In the genomic region with DNA sequence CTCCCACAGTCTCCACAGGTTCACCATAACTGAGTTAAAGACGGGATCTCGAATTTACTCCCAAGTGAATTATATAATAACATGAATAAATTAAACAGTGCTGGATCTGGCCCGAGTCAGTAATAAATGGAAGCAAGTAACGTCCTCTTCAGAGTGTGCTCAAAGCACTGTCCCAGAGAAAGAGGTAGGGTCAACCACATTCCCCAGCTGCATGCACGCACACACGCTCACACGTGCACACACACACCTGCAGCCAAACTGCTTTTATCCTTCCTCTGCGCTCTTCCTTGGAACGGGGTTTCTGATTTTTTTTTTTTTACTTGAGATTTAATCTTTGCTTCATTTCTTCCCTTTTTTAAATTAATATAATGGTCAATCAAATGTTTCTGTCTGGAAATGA, we compare ENCODE assay signal across 18 mouse cellular contexts.
DNase-seq lines count a peak whose midpoint lies in the region; ATAC-seq and TF ChIP-seq lines count a peak whose summit lies in the region.
"Had no signal": no experiment of that assay in that cellular context is flagged by ENCODE, and none has a peak within 500 bp of the region (broad histone marks: within the 10 kb centered on the region; RNA-seq: fewer than 3 reads in every experiment).

No protein-coding gene starts in this region.

- H3K9me3 ChIP-seq in midbrain, postnatal 0 days (ENCODE audit: low read length) = no peaks in the 10 kb centered on the region
- no peaks in the 10 kb centered on the region for H3K9me3 ChIP-seq in midbrain, embryonic 15.5 days
- H3K9me3 ChIP-seq: embryonic facial prominence, embryonic 10.5 days; embryonic facial prominence, embryonic 12.5 days; forebrain, embryonic 13.5 days; forebrain, embryonic 15.5 days had no signal

- H3K9ac ChIP-seq in midbrain, postnatal 0 days (replicated peaks; ENCODE audit: low read length, poor library complexity, severe bottlenecking) = no peak overlapping the region
- no peak overlapping the region for H3K9ac ChIP-seq in midbrain, embryonic 15.5 days
- H3K9ac ChIP-seq: embryonic facial prominence, embryonic 12.5 days; forebrain, embryonic 13.5 days; forebrain, embryonic 15.5 days had no signal

- H3K4me1 ChIP-seq in thymus, adult 2 months (replicated peaks; ENCODE audit: control insufficient read depth, insufficient read depth, low read length) = peaks cover 52% of the 10 kb centered on the region
- no peaks in the 10 kb centered on the region for H3K4me1 ChIP-seq in midbrain, postnatal 0 days (ENCODE audit: insufficient read depth, low read length)
- H3K4me1 ChIP-seq in midbrain, embryonic 15.5 days = no peaks in the 10 kb centered on the region
- H3K4me1 ChIP-seq: forebrain, embryonic 15.5 days had no signal

- H3K4me3 ChIP-seq in thymus, adult 2 months (ENCODE audit: control insufficient read depth, insufficient read depth, low read length) = no peak overlapping the region
- no peak overlapping the region for H3K4me3 ChIP-seq in midbrain, postnatal 0 days (ENCODE audit: low read depth, low read length)
- no peak overlapping the region for H3K4me3 ChIP-seq in midbrain, embryonic 15.5 days
- H3K4me3 ChIP-seq: embryonic facial prominence, embryonic 10.5 days; embryonic facial prominence, embryonic 12.5 days; forebrain, embryonic 13.5 days; forebrain, embryonic 15.5 days had no signal

- TF ChIP-seq POLR2A in thymus, adult 2 months (IDR thresholded peaks at IDR 0.05; ENCODE audit: control insufficient read depth, extremely low read depth, insufficient read depth, low read length, poor library complexity) = no peak

- no peaks in the 10 kb centered on the region for H3K27me3 ChIP-seq in thymus, adult 2 months (ENCODE audit: control insufficient read depth, insufficient read depth, low read length)
- no peaks in the 10 kb centered on the region; the same call in 1 of the 2 replicates for H3K27me3 ChIP-seq in midbrain, postnatal 0 days (ENCODE audit: insufficient read depth, low read length)
- no peaks in the 10 kb centered on the region for H3K27me3 ChIP-seq in midbrain, embryonic 15.5 days (replicated peaks)
- H3K27me3 ChIP-seq: embryonic facial prominence, embryonic 12.5 days; forebrain, embryonic 15.5 days had no signal

- no peak for ATAC-seq in midbrain, postnatal 0 days (ENCODE audit: low FRiP score)
- ATAC-seq in midbrain, embryonic 15.5 days (replicated peaks) = no peak
- ATAC-seq: forebrain, embryonic 13.5 days; forebrain, embryonic 15.5 days had no signal

- no peak for TF ChIP-seq CTCF in thymus, adult 2 months (IDR thresholded peaks at IDR 0.05; ENCODE audit: borderline replicate concordance, control insufficient read depth, extremely low read depth, insufficient read depth, low read length, poor library complexity)
- TF ChIP-seq CTCF in midbrain, postnatal 0 days (IDR thresholded peaks at IDR 0.05) = no peak

- no peak overlapping the region for H3K4me2 ChIP-seq in midbrain, postnatal 0 days (ENCODE audit: low read depth, low read length, poor library complexity, severe bottlenecking)
- H3K4me2 ChIP-seq in midbrain, embryonic 15.5 days = no peak overlapping the region
- H3K4me2 ChIP-seq: embryonic facial prominence, embryonic 12.5 days; forebrain, embryonic 13.5 days; forebrain, embryonic 15.5 days had no signal

- 23% methylated on average over 9 of the region's 9 CpGs for WGBS in thymus, adult 2 months
- WGBS in midbrain, postnatal 0 days = 82% methylated on average over 9 of the region's 9 CpGs
- 86% methylated on average over 9 of the region's 9 CpGs for WGBS in midbrain, embryonic 15.5 days

- peak overlapping the region; percentile 100 for H3K27ac ChIP-seq in thymus, adult 2 months (ENCODE audit: control insufficient read depth, insufficient read depth, low read length)
- H3K27ac ChIP-seq in midbrain, postnatal 0 days (ENCODE audit: low read depth, low read length) = no peak overlapping the region
- H3K27ac ChIP-seq in midbrain, embryonic 15.5 days = no peak overlapping the region
- H3K27ac ChIP-seq: embryonic facial prominence, embryonic 10.5 days; embryonic facial prominence, embryonic 12.5 days; forebrain, embryonic 13.5 days; forebrain, embryonic 15.5 days had no signal

- DNase-seq in thymus, adult 2 months = peak; percentile 48
- DNase-seq in thymus, postnatal 10 days (ENCODE audit: low spot score in 2 of 2) = no peak
- peak; percentile 66 for DNase-seq in thymus, postnatal 14 days
- peak; percentile 62 for DNase-seq in thymus, postnatal 25 days
- DNase-seq in thymus, postnatal 4 days = peak; percentile 49
- no peak for DNase-seq in midbrain, postnatal 0 days (ENCODE audit: low spot score)
- DNase-seq: adrenal gland, adult 2 months; adrenal gland, postnatal 10 days; adrenal gland, postnatal 25 days; cerebellum, adult 11 months; cerebellum, adult 18-20 months; cerebellum, adult 8-10 months; cerebellum, adult 9-11 months had no signal

- H3K36me3 ChIP-seq in thymus, adult 2 months (ENCODE audit: control insufficient read depth, insufficient read depth, low read length) = no peaks in the 10 kb centered on the region
- H3K36me3 ChIP-seq in midbrain, postnatal 0 days (ENCODE audit: insufficient read depth, low read length) = no peaks in the 10 kb centered on the region
- H3K36me3 ChIP-seq in midbrain, embryonic 15.5 days (replicated peaks) = no peaks in the 10 kb centered on the region
- H3K36me3 ChIP-seq: embryonic facial prominence, embryonic 10.5 days; embryonic facial prominence, embryonic 12.5 days; forebrain, embryonic 15.5 days had no signal

Comparison
In these comparisons a context has a peak if more than half of its experiments do, and no peak if none do; other contexts are left out.
1. DNase-seq: peak in thymus, adult 2 months (single experiment), thymus, postnatal 14 days (single experiment), thymus, postnatal 25 days (single experiment) and thymus, postnatal 4 days (single experiment); none in thymus, postnatal 10 days (0 of 2) and midbrain, postnatal 0 days (single experiment).